Mouse (Mus musculus) fibroblast of lung, adult 2 months (primary cell): ENCODE measurements around the gene Gab1.

ENCODE experiments used
- DNase-seq: peaks from one replicate; pipeline ENCODE4 v3.0.0-alpha.2; 2011; ENCODE audit warnings: low read depth

The Gab1 gene

DNA sequence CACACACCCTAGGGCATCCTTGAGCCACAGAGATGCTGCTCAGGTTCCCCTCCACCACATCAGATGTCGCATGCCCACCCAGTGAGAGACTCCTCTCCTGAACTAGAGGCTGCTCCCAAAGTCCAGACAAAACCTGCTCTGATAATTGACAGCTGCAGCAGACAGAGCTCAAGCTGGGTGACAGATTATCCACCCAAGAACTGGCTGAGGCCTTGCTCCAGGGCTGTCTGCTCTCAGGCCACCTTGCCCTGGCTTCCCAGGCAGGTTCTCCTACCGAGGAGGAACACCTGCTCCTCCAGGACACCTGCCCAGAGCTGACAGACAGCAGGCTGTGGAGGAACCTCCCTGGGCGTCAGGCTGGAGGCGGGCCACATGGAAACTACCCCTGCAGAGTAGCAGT is 7.6 kb downstream of the Gab1 start:
- no peak for DNase-seq

DNA sequence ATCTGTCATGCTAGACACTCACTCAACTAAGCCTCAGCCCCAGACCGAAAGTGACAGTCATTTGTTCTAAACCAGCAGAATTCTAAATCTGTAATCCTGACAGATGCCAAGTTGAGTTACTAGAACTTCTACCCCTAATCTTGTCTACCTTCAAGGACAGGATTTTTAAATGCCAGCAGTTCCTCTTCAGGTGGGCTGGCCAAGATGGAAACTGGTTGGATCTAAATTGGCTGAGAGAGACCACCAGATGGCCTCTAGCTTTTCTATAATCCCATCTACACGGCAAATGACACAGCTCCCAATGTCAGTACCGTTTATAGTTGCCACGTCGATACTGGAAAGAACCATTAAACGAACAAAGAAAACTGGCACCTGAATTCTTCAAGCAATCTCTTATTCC is 8.9 kb downstream of the Gab1 start:
- DNase-seq, result no peak

DNA sequence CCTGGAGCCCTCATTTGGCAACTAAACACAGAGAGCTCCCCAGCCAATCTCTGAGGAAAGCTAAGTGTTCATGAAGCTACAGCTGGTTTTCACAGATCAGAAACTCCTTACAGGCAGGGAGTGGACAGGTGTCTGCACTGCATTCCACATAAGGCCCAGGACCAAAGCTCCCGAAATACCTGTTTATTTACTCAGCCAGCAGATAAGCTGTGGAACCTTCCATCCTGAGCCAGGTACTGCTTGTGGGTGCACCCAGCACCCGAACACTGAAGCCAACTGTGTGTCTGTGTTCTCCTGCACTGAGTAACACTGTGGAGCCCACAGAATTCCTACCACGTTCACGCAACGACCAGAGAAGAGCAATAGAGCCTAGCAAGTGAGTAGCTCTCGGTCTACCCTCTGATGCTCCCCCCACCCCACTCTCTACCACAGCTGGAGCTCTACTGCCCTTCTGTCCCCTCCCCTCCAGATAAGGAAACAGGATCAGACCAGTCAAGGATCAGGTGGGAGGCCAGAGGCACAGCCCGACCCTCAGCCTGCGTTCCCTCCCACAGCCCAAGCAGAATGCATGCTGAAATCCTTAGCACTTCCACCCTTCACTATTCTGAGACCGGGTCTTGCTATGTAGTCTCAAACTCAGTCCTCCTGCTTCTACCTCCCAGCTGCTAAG is 9.6 kb downstream of the Gab1 start:
- DNase-seq, result no peak

DNA sequence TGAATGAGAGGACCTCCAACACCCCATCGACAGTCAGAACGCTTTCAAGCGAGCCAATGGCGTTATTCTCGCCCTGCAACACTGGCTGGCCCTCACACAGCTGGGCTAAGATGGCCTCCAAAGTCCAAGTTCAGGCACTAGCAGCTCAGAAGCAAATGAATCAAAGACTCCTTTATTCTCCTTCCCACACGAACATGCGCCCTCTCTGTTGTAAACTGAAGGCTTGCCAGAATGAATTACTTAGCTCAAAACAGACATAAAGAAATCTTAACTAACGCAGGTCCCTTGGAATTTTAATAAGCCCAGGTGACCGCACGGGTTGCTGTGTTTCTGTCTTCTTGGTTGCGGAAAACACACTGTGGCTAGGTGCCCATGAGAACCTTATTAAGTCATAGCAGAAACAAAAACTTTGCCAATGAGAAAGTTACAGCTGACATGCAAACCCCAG is 10.4 kb downstream of the Gab1 start:
- DNase-seq, result peak; percentile 98

DNA sequence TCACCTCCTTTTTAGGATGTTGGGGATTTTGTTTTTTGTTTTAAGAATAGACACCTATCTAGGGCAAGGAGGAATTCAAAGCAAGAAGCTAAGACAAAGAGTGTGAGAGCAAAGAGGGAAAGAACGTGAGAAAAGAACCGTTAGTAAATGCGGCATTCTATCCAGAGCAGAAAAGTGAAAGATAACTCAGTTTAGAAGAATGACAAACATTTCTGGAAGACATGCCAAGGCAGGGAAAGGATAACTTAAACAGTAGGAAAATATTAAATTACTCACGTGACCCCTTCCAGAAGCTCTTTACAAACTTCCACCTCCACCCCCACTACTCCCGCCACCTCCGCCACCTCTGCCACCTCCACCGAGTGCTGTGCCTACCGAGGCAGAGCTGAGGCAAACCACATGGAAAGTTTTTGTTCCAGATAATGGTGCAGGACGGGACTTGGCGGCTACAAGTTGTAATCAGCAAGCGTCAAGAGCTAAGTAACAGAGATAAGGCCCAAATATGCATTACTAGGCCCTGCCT is 11.5 kb downstream of the Gab1 start:
- no peak for DNase-seq

DNA sequence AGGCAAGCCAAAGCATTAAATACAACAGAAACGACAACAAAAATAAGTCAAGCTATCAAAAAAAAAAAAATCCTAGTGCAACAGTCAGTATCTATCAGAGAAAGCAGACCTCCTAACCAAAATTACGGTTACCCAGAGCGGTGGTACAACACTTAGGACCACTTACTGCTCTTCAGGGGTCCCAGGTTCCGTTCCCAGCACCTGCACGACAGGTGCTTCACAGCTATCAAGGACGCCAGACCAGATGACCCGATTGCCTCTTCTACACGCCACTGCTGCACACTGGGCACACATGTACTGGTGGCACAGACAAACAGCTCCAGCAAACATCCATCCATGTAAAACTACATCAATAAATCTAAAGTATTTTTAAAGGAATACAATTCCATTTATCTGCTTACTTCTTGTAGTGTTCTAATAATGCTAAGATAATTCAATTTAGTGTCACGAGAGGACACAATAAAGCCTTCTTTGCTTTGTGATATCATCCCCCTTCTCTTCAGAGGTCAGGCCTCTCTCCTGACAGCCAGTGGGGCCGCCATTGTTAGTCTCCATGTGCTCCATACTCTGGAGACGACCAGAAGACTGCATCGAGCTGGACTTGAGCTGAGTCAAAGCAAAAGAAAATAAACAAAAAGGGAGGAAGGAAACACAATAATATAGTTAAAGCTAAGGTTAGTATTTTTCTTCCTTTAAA is 12.2 kb downstream of the Gab1 start:
- no peak for DNase-seq

DNA sequence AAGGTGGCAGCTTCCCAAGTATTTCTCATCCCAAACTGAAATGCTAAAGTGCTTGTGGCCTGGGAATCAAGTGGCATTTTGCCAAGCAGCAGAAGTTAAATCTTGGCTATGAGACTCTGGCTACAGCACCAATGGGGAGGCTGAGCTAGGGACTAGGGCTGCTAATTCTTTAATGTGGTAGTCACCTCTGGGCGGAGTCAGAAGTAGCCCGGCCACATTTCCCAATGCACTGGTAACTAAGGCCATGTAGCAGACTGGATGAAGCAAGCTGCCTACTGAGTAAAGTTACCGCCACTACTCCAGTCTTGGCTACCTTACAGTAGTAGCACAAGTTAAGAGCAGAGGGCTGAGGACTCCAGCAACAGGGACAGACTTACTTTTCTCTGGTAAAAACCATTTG is 12.7 kb downstream of the Gab1 start:
- DNase-seq, result peak; percentile 95

DNA sequence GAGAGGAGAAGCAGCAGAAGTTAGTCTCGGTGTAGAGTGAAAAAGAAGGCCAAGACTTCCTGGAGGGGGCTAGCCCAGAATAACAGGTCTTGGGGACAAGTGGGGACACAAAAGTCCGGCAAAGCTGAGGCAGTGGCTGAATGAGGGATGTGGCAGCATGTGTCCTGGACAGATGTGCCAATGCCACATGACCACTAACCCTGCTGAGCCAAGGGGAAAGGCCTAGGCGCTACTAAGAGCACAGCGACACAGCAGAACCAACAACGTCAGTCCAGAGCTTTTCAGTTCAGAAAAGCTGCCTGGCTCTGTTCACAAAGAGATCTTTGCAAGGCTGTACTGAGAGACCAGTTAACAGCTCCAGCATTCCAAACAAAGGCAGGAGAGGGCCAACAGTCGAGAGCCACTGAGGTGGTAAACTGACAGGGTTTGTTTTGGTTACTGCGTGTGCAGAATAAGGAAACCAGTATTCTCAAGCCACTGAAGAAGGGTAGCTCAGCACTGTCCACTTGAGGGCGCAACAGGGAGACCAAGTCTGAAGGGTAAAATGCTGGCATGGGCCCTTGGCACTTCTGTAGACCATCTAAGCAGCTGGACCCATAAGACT is 15.0 kb downstream of the Gab1 start:
- no peak for DNase-seq

DNA sequence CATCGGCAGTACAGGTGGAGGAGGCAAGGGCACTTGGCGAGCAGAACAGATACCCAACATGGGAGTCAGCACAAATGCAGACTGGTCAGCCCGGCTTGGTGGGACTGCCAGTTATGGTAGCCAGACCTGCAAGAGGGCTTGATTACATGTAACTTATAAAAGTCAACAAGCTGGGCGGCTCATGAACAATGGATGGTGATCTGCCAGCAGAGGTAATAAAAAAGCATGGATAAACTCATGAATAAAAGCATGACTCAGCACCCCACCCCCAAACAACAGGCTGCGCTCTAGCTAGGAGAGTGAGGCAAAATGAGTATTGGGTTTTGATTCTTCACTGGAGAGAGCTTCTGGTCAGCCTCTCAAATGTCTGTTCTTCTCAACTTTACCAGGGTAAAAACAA is 16.9 kb downstream of the Gab1 start:
- no peak for DNase-seq

DNA sequence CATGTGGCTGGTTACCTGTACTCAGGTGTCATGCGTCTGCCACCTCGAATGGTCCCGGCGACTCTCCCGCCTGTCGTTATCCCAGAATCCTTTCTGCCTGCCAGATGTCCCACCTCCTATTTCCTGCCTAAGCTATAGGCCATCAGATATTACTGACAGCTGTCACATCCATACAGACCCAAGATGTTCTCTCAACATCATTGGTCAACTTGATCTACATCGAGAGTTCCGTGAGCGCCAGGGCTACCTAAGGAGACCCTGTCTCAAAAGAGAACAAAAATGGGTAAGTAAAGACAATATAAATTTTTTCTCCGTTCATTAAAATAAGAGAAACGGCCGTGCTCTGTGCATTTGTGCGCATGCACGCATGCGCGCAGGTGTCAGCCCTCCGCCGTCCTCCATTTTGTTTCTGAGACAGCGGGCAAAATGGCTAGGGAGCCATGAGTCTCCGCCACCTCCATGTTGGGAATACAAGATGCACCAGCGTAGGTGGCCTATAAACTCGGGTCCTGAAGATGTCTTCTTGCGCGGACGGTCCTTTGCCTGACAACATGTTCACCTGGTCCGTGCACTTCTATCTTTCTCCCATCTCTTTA is 21.0 kb downstream of the Gab1 start:
- DNase-seq, result no peak

DNA sequence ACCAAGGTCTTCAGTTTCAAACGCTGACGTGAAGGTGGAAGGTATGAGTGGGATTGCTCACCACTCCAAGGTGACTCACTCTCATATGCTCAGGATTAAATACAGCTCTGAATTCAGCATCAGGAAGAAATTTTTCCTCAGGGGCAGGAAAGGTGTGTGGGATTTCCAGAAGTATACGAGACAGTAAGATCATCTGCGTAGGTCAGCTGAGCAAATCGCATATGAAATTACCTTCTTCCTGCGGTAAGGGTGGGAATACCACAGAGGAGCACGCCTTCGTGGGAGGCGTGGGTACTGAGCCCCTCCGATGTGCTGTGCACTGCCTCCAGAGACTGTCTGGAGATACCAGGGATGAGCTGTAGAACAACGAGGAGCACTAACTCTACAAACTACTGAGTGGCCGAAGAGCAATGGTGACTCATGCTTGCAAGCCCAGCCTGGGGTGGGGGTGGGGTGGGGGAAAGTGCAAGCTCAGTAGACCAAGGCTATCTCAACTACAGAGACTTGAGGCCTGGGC is 22.4 kb downstream of the Gab1 start:
- no peak for DNase-seq

DNA sequence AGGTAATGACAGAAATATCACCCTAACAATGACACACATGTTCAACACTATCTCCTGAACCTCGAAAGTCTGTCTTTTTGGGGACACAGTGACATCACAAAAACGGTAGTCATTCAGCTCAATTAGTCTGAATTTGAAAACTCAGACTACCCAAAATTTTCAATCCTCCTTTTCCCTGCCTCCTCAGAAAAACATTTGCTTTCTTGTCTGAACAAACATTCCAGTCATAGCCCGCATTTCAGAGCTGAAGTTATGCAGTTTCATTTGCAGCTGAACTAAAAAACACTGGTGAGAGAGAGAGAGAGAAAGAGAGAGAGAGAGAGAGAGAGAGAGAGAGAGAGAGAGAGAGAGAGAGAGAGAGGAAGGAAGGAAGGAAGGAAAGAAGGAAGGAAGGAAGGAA is 23.2 kb downstream of the Gab1 start:
- no peak for DNase-seq

DNA sequence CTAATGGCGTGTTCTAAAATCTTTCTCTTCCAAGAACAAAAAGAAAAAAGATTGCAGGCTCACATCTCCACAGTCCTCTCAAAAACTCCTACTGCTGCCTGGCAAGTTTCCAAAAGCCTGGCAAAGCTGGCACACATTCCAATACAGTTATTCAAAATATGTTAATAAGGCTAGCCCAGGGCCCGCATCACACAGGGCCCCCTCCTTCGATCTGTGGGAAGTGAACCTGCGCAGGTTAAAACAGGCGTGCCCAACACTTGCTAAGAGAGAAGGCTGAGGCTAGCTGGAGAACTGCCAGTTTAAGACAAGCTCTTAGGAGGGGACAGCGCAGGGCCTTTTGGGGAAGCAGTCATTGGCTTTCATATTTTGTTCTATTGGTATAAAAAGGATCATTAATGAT is 23.7 kb downstream of the Gab1 start:
- DNase-seq, result no peak

DNA sequence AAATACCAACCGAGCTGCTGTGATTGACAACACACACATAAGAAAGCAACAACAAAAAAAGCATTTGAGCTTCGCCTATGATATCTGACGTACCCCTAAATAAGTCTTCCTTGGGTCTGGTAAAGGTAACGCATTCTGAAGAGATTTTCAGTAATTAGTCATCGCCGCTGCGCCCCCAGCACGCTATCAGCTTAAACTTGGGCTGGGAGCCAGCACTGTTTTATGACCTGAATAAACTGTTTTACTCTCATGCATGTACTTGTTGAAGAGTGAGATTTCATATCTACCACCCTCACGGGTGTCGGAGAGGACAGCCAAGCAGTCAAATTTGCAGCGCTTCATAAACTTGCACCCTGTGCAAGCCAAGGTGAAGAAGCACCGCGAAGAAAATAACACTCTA is 26.7 kb downstream of the Gab1 start:
- DNase-seq, result no peak

DNA sequence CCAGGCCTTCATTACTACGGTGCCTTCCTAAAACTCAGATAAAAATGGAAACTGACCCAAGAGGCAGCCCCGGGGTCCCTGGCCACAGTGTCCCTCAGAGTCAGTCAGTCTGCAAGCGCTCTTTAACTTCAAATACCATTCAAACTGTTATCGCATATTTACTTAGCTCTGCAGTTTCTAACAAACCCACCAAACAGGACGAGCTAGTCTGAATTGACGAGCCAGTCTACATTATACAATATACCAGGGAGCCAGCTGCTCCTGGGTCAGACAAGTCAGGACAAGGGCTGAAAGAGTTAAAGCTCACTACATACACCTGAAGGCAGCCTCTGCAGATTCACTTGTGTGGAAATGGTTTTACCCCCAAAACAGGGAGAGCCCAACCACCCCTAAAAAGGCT is 27.1 kb downstream of the Gab1 start:
- no peak for DNase-seq

DNA sequence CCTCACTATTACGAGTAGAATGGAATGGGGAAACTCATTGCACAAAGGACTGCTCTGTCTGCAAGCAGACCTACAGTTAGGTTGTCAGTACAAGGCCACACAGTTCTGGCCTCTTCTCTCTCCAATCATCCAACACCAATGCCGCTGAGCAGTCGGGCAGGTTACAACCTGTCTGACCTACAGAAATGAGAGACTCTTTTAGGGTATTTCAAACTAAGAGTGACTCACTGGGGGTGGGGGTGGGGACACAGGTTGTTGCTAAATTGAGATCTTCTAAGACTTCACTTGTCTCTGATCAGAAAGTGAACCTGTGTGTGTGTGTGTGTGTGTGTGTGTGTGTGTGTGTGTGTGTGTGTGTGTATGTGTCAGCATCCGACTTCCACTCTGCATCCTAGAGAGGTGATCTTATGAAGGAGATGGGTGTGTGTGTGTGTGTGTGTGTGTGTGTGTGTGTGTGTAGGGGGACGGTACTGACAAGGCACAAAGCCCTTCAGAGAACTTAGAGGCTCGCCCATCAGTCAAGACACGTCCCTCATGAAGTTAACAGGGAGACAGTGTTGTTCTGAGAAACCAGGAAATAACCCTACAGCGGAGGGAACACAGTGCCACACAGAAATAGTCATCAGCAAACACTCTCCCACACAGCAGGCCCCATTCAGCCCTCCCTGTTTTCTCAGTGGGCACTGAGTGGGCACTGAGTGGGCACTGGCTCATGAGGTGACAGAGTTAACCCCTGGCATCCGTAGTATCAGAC is 27.7 kb downstream of the Gab1 start:
- DNase-seq, result no peak

DNA sequence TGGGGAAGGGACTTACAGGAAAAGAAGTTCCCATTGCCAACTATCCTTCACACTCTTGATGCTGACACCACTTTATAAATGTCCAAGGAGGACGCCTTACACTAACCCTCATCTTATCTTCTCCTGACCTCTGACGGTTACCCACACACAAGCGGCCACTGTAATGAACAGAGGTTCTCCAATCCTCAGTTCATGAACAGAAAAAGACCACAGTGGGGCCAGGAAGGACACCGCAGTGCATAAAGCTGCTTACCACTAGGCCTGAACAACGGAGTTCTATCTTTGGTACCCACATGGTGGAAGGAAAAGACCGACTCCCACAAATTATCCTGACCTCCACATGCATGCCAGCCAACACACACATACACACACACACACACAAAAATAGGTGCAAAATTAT is 28.7 kb downstream of the Gab1 start:
- DNase-seq, result no peak

DNA sequence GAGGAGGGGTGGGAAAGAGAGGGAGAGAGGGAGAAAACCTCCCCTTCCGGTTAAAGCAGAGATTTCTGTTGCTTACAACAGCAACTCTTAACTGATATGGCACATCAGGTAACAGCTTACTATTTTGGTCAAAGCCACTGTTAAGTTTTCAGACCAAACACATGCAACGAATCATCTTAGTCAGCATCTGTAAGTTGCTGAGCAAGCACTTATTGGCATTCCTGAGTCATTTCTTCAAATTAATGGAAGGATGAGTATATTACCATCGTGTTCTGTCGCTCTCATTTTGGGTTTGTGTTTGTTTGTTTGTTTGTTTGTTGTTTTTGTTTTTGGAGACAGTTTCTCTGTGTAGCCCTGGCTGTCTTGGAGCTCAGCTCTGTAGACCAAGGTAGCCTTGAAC is 30.3 kb downstream of the Gab1 start:
- DNase-seq, result no peak

DNA sequence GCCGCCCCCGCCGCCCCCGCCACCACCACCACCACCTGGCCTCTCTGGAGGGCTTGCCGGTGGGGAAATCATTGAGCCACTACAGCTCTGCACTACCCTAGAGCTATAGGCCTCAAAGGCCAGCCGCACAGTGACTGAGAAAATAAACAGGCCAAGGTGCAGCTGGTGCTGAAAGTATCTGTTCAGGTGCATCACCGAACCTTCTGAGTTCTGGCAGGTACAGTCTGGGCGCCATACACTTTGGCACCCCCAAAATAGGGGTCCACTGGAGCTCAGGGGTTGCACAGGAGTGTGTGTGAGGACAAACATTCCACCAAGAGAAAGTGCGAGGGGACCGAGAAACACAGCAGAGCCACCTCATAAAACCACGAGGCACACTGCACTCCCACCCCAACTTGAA is 31.7 kb downstream of the Gab1 start:
- DNase-seq, result no peak

DNA sequence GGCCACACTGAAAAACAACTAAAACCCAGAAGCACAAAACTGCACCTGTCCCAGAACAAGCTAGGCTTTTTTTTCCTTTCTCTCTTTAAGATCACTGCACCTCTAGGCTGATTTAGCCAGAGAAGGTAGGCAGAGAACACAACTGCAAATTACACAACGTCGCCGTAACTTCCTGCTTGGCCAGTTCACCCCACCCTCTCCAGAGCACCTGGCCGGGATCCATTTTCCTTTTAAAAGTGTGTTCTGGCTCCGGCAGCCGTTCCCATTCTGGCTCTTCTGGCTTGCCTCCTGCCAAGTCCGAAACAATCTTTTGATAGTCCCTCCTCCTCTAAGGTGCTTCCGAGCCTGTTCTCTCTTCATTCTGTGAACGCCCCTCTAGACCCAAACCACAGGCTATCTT is 32.4 kb downstream of the Gab1 start:
- peak; percentile 76 for DNase-seq

DNA sequence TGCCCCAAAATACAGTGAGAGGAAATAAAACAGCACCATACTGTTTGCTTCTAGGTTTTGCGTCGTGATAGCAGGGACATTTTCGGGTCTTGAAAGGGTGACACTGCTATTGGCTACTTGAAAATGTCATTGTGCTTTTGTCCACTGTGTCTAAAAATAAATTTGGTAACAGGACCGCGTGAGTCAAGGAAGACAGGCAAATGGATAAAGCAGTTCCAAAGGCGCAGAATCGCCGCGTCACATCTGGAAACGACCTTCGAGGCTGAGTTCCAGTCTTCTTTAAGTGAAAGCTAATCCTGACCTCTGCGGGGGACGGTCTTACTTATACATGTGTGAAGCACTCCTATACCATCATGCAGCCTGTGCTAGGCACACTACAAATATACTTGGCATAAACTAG is 35.0 kb downstream of the Gab1 start:
- DNase-seq, result no peak
